Mouse (Mus musculus) cerebellum, adult 2 months (tissue): ENCODE data around the gene Pcsk4. TPM values are rescaled to one million over a fixed set of nuclear protein-coding genes. Genes with fewer than 3 reads are reported as not detected.
A peak's percentile ranks its signal among the peaks of the same experiment; 100 is the strongest.

Experiments used
- DNase-seq, 2 experiments: peaks; one replicate each; pipeline ENCODE4 v3.0.0; 2021
- H3K27ac ChIP-seq: fragments of 200-500 bp; 2 replicates; pipeline ENCODE4 v1.5.1; 2012; ENCODE audit warnings: low read length, control low read depth, inconsistent platforms; ENCODE audit not compliant: insufficient read depth
- H3K27me3 ChIP-seq: fragments of 200-500 bp; 2 replicates; pipeline ENCODE4 v1.6.1; 2012; ENCODE audit warnings: inconsistent platforms, mild to moderate bottlenecking, low read length, moderate library complexity; ENCODE audit not compliant: control insufficient read depth, insufficient read depth
- H3K4me1 ChIP-seq: fragments of 200-500 bp; 2 replicates; pipeline ENCODE4 v1.6.1; 2011; ENCODE audit warnings: low read length; ENCODE audit not compliant: control insufficient read depth, insufficient read depth
- H3K4me3 ChIP-seq: fragments of 200-500 bp; replicated peaks from 2 replicates; pipeline ENCODE3; 2011; ENCODE audit warnings: mild to moderate bottlenecking, low read depth, low read length, control low read depth; ENCODE audit not compliant: insufficient read depth
- CTCF ChIP-seq: fragments of 200-500 bp; IDR thresholded peaks from 2 replicates; pipeline ENCODE4 v1.5.1; 2011; ENCODE audit warnings: low read depth, mild to moderate bottlenecking, control low read depth, low read length, moderate library complexity, borderline replicate concordance; ENCODE audit not compliant: insufficient read depth
- POLR2A ChIP-seq: fragments of 200-500 bp; IDR thresholded peaks from 2 replicates; pipeline ENCODE4 v1.6.1; 2011; ENCODE audit warnings: low read length, control low read depth, borderline replicate concordance; ENCODE audit not compliant: insufficient read depth
- WGBS: fragments of 180-500 bp; shearing (Covaris S2); methylation state at CpG from one replicate; pipeline ENCODE4 v1.1.7; 2018; 5-methylcytosine and 5-hydroxymethylcytosine counted together
- polyA plus RNA-seq: library from polyadenylated mRNA; depleted of rRNA; stranded (reverse); fragments of >200 nt; gene quantifications from 2 replicates; pipeline ENCODE4 v1.2.3, GENCODE M21; 2012

The Pcsk4 gene
- polyA plus RNA-seq, 1 experiment: 14.1 TPM

DNA sequence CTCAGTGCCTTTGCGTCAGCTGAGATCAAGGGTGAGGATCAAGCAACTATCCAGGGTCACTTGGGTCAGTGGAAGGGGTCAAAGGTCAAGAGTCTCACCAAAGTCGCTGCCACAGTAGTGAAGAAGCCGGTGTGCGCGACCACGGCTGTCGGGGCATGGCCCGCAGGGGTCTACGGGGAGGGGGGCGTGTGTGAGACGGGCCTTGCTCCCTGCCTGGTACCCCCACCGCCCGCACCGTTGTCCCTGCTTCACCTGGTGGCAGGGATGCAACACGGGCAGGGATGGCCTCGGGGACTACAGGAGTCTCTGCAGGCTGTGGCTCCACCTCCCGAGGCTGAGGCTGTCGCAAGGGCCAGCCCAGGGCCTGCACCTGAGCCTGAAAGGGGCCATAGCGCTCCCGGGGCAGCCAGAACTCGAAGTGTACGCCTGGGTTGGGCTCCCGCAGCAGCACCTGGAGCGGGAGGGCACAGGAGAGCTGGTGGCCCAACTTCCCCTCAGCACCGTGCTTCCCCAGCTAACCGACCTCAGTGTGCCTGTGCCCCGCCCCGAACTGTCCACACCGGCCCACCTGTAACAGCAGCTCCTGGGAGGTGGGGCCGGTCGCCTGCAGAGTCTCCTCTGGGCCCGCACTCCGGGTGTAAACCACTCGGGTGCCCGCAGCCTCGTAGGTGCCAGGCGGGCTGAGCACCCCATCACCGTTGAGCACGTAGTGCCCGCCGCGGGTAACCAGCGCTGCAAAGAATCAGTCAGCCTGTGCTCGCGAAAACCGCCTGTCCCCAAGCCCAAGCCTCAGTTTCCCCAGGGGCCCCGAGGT, 12.4 kb upstream of the Pcsk4 start:
- WGBS: 7% methylated on average over 46 of the region's 47 CpGs
- Histone ChIP-seq H3K4me3 (no peak overlapping the region), H3K27ac (no peak overlapping the region), H3K4me1 (peaks cover 5% of the 10 kb centered on the region; the same call in 1 of the 2 replicates), H3K27me3 (no peaks in the 10 kb centered on the region)
- no peak for TF ChIP-seq CTCF
- TF ChIP-seq POLR2A: no peak
- DNase-seq: no peak

DNA sequence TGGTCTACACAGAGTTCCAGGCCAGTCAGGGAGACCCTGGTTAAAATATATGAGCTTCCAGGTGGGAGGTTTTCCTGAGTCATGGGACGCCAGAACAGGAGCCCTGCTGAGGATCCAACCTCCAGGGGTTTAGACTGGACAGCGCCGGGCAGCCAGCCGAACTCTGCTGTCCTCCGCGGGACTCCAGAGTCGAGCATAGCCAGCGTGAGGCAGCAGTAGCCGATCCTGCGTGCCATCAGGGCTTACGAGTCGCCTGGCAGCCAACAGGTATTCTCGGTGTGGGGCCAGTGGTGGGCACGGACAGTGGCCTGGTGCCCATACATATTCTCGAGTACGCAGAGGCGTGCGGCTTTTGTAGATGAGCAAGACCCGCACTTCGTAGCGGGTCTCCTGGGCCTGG, 11.7 kb upstream of the Pcsk4 start:
- TF ChIP-seq POLR2A: no peak
- no peak for TF ChIP-seq CTCF
- WGBS: 45% methylated on average over 21 of the region's 21 CpGs

DNA sequence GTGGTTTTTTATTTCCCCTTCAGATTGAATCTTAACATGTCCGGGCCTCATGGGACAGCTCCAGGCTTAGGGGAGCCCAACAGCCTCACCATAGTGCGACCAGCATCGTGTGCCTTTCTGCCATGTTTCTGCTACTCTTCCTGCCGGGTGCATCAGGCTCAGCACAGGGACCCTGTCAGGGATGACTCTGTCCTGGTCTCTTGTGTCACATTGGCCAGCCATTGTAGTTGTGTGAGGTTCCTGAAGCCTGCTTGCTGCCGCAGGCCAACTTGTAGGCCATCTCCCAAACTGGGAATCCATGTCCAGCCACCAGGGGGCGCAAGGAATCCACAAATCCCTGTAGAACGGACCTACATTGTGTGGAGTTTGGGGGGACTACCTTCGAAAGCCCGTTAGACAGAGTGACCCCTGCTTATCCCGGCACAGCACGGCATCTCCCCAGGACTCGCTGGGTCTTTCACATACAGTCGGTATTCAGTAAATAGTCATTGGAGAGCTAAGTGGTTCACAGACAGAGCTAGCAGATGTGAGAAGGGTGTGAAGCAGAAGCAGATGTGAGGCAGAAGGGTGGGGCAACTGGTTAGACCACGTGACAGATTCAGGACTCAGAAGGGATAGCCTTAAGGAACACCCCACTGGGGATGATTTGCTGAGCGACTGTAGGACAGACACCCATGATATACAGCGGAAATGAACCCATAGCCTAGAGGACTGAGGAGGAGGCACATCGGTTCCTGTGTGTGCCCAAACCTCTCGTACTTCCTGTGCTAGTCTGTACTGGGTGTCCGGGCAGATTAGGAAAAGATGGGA, 10.8 kb upstream of the Pcsk4 start:
- Histone ChIP-seq H3K27ac (no peak overlapping the region), H3K4me3 (no peak overlapping the region), H3K4me1 (peaks cover 5% of the 10 kb centered on the region; the same call in 1 of the 2 replicates), H3K27me3 (no peaks in the 10 kb centered on the region)
- peak; percentile 91 for TF ChIP-seq CTCF
- no peak for TF ChIP-seq POLR2A
- peak; percentile 76 to 87 for DNase-seq
- 24% methylated on average over 19 of the region's 19 CpGs for WGBS

More for the DNA sequence above, 11.7 kb upstream of the Pcsk4 start:
- Histone ChIP-seq H3K4me3 (no peak overlapping the region), H3K4me1 (peaks cover 5% of the 10 kb centered on the region; the same call in 1 of the 2 replicates), H3K27ac (no peak overlapping the region), H3K27me3 (no peaks in the 10 kb centered on the region)
- DNase-seq: no peak

DNA sequence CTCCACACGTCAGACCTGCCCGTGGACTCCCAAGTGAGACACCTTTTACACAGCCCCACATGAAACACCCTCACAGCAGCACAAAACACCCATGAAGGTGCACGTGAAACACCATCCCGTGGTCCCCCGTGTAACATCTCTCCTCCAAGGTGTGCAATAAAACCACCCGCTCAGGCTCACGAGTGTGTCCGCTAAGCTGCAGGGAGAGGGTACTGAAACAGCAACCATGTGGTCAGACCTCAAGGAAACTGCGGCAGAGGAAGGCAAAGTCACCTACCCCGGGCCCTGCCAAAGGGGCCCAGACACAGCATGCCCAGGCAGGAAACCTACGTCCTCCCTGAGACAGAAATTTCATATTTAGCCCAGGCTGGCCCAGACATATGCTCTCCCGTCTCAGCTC, 7.0 kb upstream of the Pcsk4 start:
- no peak for DNase-seq
- 91% methylated on average over 12 of the region's 12 CpGs for WGBS
- no peak overlapping the region for H3K27ac ChIP-seq
- TF ChIP-seq CTCF: no peak
- TF ChIP-seq POLR2A: no peak
- H3K4me1 ChIP-seq: peaks cover 25% of the 10 kb centered on the region
- H3K27me3 ChIP-seq: no peaks in the 10 kb centered on the region
- no peak overlapping the region for H3K4me3 ChIP-seq

DNA sequence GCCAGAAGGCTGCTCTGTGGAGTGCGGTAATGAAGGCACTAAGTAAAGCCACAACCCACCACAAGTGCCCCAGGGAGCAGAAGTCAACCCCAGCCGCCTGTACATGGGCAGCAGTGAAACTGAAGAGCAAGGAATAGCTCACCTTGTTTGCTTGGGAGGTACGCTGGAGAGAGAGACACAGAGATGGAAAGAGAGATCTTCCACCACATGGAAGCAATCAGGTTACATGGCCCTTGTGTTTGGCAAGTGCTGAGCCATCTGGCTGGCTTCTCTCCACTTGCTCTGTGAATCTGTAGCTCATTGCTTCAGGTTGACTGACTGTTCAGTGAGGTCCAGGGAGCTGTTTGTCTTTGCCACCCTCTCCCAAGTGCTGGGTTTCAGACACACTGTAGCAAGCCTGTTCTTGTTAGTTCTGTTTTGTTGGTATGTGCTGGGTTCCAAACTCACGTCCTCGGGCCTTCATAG, 3.3 kb upstream of the Pcsk4 start:
- DNase-seq: peak; percentile 65 to 77
- Histone ChIP-seq H3K27ac (peak overlapping the region; percentile 74), H3K4me1 (peaks cover 29% of the 10 kb centered on the region), H3K4me3 (no peak overlapping the region), H3K27me3 (no peaks in the 10 kb centered on the region)
- 0 out of 2 replicates have a peak, but pooled peaks have one; percentile 28 for TF ChIP-seq POLR2A
- TF ChIP-seq CTCF: no peak
- 19% methylated on average over 5 of the region's 5 CpGs for WGBS

DNA sequence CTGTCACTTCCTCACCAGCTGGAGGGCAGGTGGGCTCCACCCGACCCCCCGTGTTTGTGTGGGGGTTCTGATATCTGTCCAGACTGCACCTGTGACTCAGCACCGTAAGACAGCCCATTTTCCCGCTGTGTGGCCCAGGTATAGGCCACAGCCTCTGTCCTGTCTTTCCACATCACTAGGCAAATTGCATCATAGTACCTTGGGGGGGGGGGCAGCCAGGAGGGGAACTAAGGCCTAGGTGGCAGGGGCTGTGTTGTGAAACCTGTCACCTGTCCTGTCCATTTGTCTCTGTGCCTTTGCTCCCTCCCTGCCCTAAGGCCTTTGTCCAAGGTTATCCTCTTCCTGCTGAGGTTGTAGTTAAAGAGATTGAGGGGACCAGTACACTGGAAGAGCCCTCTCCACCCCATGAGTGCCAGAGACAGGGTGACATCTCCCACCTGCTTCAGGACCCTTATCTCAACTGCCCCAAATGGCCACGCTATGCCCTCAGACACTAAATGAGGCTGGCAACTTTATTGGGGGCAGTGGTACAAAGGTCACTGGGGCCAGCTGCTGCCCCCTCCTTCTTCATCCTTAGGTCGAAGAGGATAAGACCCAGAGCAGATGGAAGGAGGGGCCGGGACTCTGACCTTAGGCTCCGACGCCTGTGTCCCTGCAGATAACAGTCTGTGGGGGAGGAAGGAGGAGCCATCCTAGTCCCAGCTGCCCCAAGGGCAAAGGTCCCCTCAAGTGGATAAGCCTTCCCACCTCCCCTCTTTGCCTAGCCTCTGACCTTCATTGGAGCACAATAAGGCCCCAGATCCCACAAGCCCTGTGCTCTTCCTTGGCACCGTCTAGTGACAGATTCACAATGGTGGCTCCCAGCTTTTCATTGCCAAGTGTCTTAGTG, 2.6 kb upstream of the Pcsk4 start:
- Histone ChIP-seq H3K27me3 (no peaks in the 10 kb centered on the region), H3K4me1 (peaks cover 29% of the 10 kb centered on the region), H3K27ac (peak overlapping the region; percentile 74), H3K4me3 (no peak overlapping the region)
- WGBS: 41% methylated on average over 10 of the region's 10 CpGs
- TF ChIP-seq CTCF (no peak), POLR2A (no peak)
- DNase-seq: peak in 1 of 2 experiments; percentile 67

DNA sequence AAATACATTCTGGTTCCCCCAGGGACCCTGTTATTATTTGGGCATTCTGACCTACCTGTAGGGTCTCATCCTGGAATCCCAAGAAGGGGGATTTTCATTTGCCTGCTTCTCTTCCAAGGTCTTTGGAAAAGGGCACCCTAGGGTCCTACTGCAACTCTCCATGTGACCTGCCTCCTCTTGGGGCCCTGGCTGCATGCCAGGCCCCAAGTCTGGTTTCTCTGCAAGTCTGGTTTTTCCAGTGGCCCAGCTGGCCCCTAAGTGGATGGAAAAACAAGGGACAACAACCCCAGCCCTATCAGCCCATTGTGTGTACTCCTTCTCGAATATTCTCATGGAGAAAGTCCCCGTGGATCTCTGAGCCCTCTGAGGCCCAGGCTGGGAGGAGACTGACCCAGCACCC, 1.6 kb upstream of the Pcsk4 start:
- H3K4me3 ChIP-seq: no peak overlapping the region

More for the DNA sequence above, 1.6 kb upstream of the Pcsk4 start:
- H3K27me3 ChIP-seq: no peaks in the 10 kb centered on the region
- H3K4me1 ChIP-seq: peaks cover 29% of the 10 kb centered on the region
- TF ChIP-seq POLR2A (no peak), CTCF (no peak)
- H3K27ac ChIP-seq: no peak overlapping the region
- WGBS: 75% methylated on average over 2 of the region's 2 CpGs
- DNase-seq: no peak
